Mouse (Mus musculus): ENCODE results near the gene Tmem42. TPM values are rescaled to one million over a fixed set of nuclear protein-coding genes. Genes with fewer than 3 reads are reported as not detected.
A peak's percentile ranks its signal among the peaks of the same experiment; 100 is the strongest.

Tmem42 gene
- 19.4 and 24.1 TPM in 2 replicates for polyA plus RNA-seq (2015; fragmentation: Nextera tagmentation; extraction: Ambion mirVana)

- peaks cover 31% of the 10 kb centered on the region for H3K4me1 ChIP-seq
- H3K9me3 ChIP-seq = no peaks in the 10 kb centered on the region
- peak within 1 kb of the TSS; percentile 53 for H3K4me3 ChIP-seq
- no peaks in the 10 kb centered on the region for H3K27me3 ChIP-seq
- H3K9ac ChIP-seq (replicated peaks) = peak within 1 kb of the TSS; percentile 70
- peaks cover 8% of the 10 kb centered on the region; the same call in 1 of the 2 replicates for H3K36me3 ChIP-seq
- WGBS = under 1% methylated on average over 54 of the region's 69 CpGs
- peak within 1 kb of the TSS; percentile 86 for H3K27ac ChIP-seq (replicated peaks)
- peak; percentile 98 for ATAC-seq (replicated peaks)
- H3K4me2 ChIP-seq (replicated peaks) = peak within 1 kb of the TSS; percentile 60
Measured at GRCm38 (mm10) chr9:123020995-123021631, at the start of gene Tmem42. Gene Tmem42, plus strand, starts transcription at chr9:123021326.

GRCm38 (mm10) chr9:122998406-122999192 lies 22.5 kb upstream of the Tmem42 start:
- no peak overlapping the region for H3K4me2 ChIP-seq (replicated peaks)
- H3K27me3 ChIP-seq = no peaks in the 10 kb centered on the region
- H3K9me3 ChIP-seq = no peaks in the 10 kb centered on the region
- no peak for ATAC-seq (replicated peaks)
- H3K9ac ChIP-seq (replicated peaks) = no peak overlapping the region
- no peak overlapping the region for H3K4me3 ChIP-seq
- no peaks in the 10 kb centered on the region for H3K4me1 ChIP-seq
- H3K36me3 ChIP-seq = peaks cover 18% of the 10 kb centered on the region
- 95% methylated on average over 10 of the region's 10 CpGs for WGBS
- H3K27ac ChIP-seq (replicated peaks) = no peak overlapping the region

GRCm38 (mm10) chr9:122999193-122999586 lies 21.9 kb upstream of the Tmem42 start:
- H3K9me3 ChIP-seq = no peaks in the 10 kb centered on the region
- no peak overlapping the region for H3K9ac ChIP-seq (replicated peaks)
- no peak overlapping the region for H3K4me2 ChIP-seq (replicated peaks)
- H3K27ac ChIP-seq (replicated peaks) = no peak overlapping the region
- WGBS = 95% methylated on average over 4 of the region's 4 CpGs
- H3K36me3 ChIP-seq = peaks cover 18% of the 10 kb centered on the region
- H3K4me1 ChIP-seq = no peaks in the 10 kb centered on the region
- no peak for ATAC-seq (replicated peaks)
- H3K4me3 ChIP-seq = no peak overlapping the region
- H3K27me3 ChIP-seq = no peaks in the 10 kb centered on the region

- Histone ChIP-seq H3K27me3 (no peaks in the 10 kb centered on the region), H3K4me1 (no peaks in the 10 kb centered on the region), H3K9ac (replicated peaks) (no peak overlapping the region), H3K4me2 (replicated peaks) (no peak overlapping the region), H3K9me3 (no peaks in the 10 kb centered on the region), H3K27ac (replicated peaks) (no peak overlapping the region), H3K36me3 (peaks cover 18% of the 10 kb centered on the region), H3K4me3 (no peak overlapping the region)
- 94% methylated on average over 2 of the region's 2 CpGs for WGBS
- ATAC-seq (replicated peaks) = no peak
Measured at GRCm38 (mm10) chr9:123004718-123005117, 16.4 kb upstream of the Tmem42 start.

- Histone ChIP-seq H3K27ac (replicated peaks) (no peak overlapping the region), H3K4me1 (no peaks in the 10 kb centered on the region), H3K36me3 (peaks cover 23% of the 10 kb centered on the region; the same call in 1 of the 2 replicates), H3K4me3 (no peak overlapping the region), H3K9me3 (no peaks in the 10 kb centered on the region), H3K9ac (replicated peaks) (no peak overlapping the region), H3K27me3 (no peaks in the 10 kb centered on the region), H3K4me2 (replicated peaks) (no peak overlapping the region)
- no peak for ATAC-seq (replicated peaks)
- 85% methylated on average over 6 of the region's 6 CpGs for WGBS
Measured at GRCm38 (mm10) chr9:123006071-123006470, 15.1 kb upstream of the Tmem42 start.

- Histone ChIP-seq H3K27me3 (no peaks in the 10 kb centered on the region), H3K4me3 (peak overlapping the region; percentile 53), H3K9me3 (no peaks in the 10 kb centered on the region), H3K4me2 (replicated peaks) (peak overlapping the region; percentile 60), H3K9ac (replicated peaks) (peak overlapping the region; percentile 70; the same call in 1 of the 2 replicates), H3K36me3 (peaks cover 4% of the 10 kb centered on the region; the same call in 1 of the 2 replicates), H3K27ac (replicated peaks) (peak overlapping the region; percentile 10), H3K4me1 (peaks cover 31% of the 10 kb centered on the region)
- peak; percentile 52 for ATAC-seq (replicated peaks)
- 40% methylated on average over 18 of the region's 24 CpGs for WGBS
Measured at GRCm38 (mm10) chr9:123021636-123022379, 682 bp downstream of the Tmem42 start.

- 91% methylated on average over 2 of the region's 2 CpGs for WGBS
- no peak for ATAC-seq (replicated peaks)
- no peak overlapping the region for H3K9ac ChIP-seq (replicated peaks)
- peaks cover 18% of the 10 kb centered on the region for H3K4me1 ChIP-seq
- H3K27me3 ChIP-seq = no peaks in the 10 kb centered on the region
- no peak overlapping the region for H3K4me2 ChIP-seq (replicated peaks)
- no peaks in the 10 kb centered on the region for H3K9me3 ChIP-seq
- no peak overlapping the region for H3K4me3 ChIP-seq
- H3K27ac ChIP-seq (replicated peaks) = no peak overlapping the region
- H3K36me3 ChIP-seq = no peaks in the 10 kb centered on the region
Measured at GRCm38 (mm10) chr9:123024201-123024600, 3.1 kb downstream of the Tmem42 start.

- H3K9ac ChIP-seq (replicated peaks) = no peak overlapping the region
- H3K9me3 ChIP-seq = no peaks in the 10 kb centered on the region
- no peak overlapping the region for H3K4me2 ChIP-seq (replicated peaks)
- no peaks in the 10 kb centered on the region for H3K4me1 ChIP-seq
- no peaks in the 10 kb centered on the region for H3K36me3 ChIP-seq
- no peak overlapping the region for H3K4me3 ChIP-seq
- H3K27ac ChIP-seq (replicated peaks) = no peak overlapping the region
- 86% methylated on average over 13 of the region's 13 CpGs for WGBS
- no peak for ATAC-seq (replicated peaks)
- no peaks in the 10 kb centered on the region for H3K27me3 ChIP-seq
Measured at GRCm38 (mm10) chr9:123031496-123032246, 10.5 kb downstream of the Tmem42 start.

GRCm38 (mm10) chr9:123034426-123034825 lies 13.3 kb downstream of the Tmem42 start, which contains the start of gene Tgm4:
Gene Tgm4, plus strand, starts transcription at chr9:123034726.
- no peaks in the 10 kb centered on the region for H3K27me3 ChIP-seq
- no peaks in the 10 kb centered on the region for H3K4me1 ChIP-seq
- no peak for ATAC-seq (replicated peaks)
- H3K4me3 ChIP-seq = no peak within 1 kb of the TSS
- no peaks in the 10 kb centered on the region for H3K9me3 ChIP-seq
- WGBS = 90% methylated on average over 4 of the region's 4 CpGs
- no peak within 1 kb of the TSS for H3K4me2 ChIP-seq (replicated peaks)
- no peak within 1 kb of the TSS for H3K27ac ChIP-seq (replicated peaks)
- H3K9ac ChIP-seq (replicated peaks) = no peak within 1 kb of the TSS
- no peaks in the 10 kb centered on the region for H3K36me3 ChIP-seq

GRCm38 (mm10) chr9:123047665-123048064 lies 26.5 kb downstream of the Tmem42 start:
- H3K4me1 ChIP-seq = no peaks in the 10 kb centered on the region

GRCm38 (mm10) chr9:123058724-123059292 lies 37.7 kb downstream of the Tmem42 start:
- Histone ChIP-seq H3K4me2 (replicated peaks) (no peak overlapping the region), H3K4me3 (no peak overlapping the region)

More at GRCm38 (mm10) chr9:123047665-123048064, 26.5 kb downstream of the Tmem42 start:
- no peaks in the 10 kb centered on the region for H3K9me3 ChIP-seq
- no peaks in the 10 kb centered on the region for H3K36me3 ChIP-seq
- no peak for ATAC-seq (replicated peaks)
- H3K27ac ChIP-seq (replicated peaks) = no peak overlapping the region
- no peak overlapping the region for H3K4me3 ChIP-seq
- H3K4me2 ChIP-seq (replicated peaks) = no peak overlapping the region
- 93% methylated on average over 1 of the region's 1 CpGs for WGBS
- H3K9ac ChIP-seq (replicated peaks) = no peak overlapping the region
- H3K27me3 ChIP-seq = no peaks in the 10 kb centered on the region

More at GRCm38 (mm10) chr9:123058724-123059292, 37.7 kb downstream of the Tmem42 start:
- Histone ChIP-seq H3K27ac (replicated peaks) (no peak overlapping the region), H3K9ac (replicated peaks) (no peak overlapping the region), H3K27me3 (no peaks in the 10 kb centered on the region), H3K9me3 (no peaks in the 10 kb centered on the region), H3K36me3 (no peaks in the 10 kb centered on the region), H3K4me1 (no peaks in the 10 kb centered on the region)
- ATAC-seq (replicated peaks) = no peak

Measured in forebrain, embryonic 15.5 days (tissue).